8 mouse cellular contexts compared by ENCODE assay signal in genomic region chr8:86744313-86745220, GRCm38 (mm10). TPM values are rescaled to one million over a fixed set of nuclear protein-coding genes. Genes with fewer than 3 reads are reported as not detected.
A peak's percentile ranks its signal among the peaks of the same experiment; 100 is the strongest.
DNase-seq lines count a peak whose midpoint lies in the region; ATAC-seq lines count a peak whose summit lies in the region.

No protein-coding gene starts in this region.

- WGBS in lung, embryonic 16.5 days = 4% methylated on average over 18 of the region's 18 CpGs
- 4% methylated on average over 18 of the region's 18 CpGs for WGBS in midbrain, embryonic 15.5 days

- H3K4me2 ChIP-seq in lung, embryonic 16.5 days (ENCODE audit: low read depth, low read length) = peak overlapping the region; percentile 61
- H3K4me2 ChIP-seq in midbrain, embryonic 15.5 days = peak overlapping the region; percentile 69

- H3K4me1 ChIP-seq in lung, embryonic 16.5 days (replicated peaks; ENCODE audit: control insufficient read depth, insufficient read depth, low read length) = peaks cover 18% of the 10 kb centered on the region
- peaks cover 44% of the 10 kb centered on the region for H3K4me1 ChIP-seq in midbrain, embryonic 15.5 days

- no peaks in the 10 kb centered on the region for H3K27me3 ChIP-seq in lung, embryonic 16.5 days (ENCODE audit: control insufficient read depth, insufficient read depth, low read depth, low read length)
- no peaks in the 10 kb centered on the region for H3K27me3 ChIP-seq in midbrain, embryonic 15.5 days (replicated peaks)

- ATAC-seq in lung, embryonic 16.5 days (ENCODE audit: low read depth) = no peak; the same call in 1 of the 2 replicates
- ATAC-seq in midbrain, embryonic 15.5 days (replicated peaks) = 0 out of 2 replicates have a peak, but pooled peaks have one; percentile 3

- H3K9me3 ChIP-seq in lung, embryonic 16.5 days (ENCODE audit: control insufficient read depth, low read length) = no peaks in the 10 kb centered on the region
- H3K9me3 ChIP-seq in midbrain, embryonic 15.5 days = no peaks in the 10 kb centered on the region

- intact Hi-C loops in gastrocnemius, postnatal 14 days (cut with DNase I; ENCODE audit: low total_unique reads) = no loop called here

- H3K9ac ChIP-seq in lung, embryonic 16.5 days (ENCODE audit: low read length) = peak overlapping the region; percentile 98
- H3K9ac ChIP-seq in midbrain, embryonic 15.5 days = peak overlapping the region; percentile 98

- peak overlapping the region; percentile 92 for H3K4me3 ChIP-seq in lung, embryonic 16.5 days (ENCODE audit: low read length)
- peak overlapping the region; percentile 96 for H3K4me3 ChIP-seq in midbrain, embryonic 15.5 days

- H3K27ac ChIP-seq in lung, embryonic 16.5 days (ENCODE audit: low read length) = peak overlapping the region; percentile 97
- peak overlapping the region; percentile 98 for H3K27ac ChIP-seq in midbrain, embryonic 15.5 days

- no peak for DNase-seq in lung, postnatal 14 days
- DNase-seq in embryo, embryonic 11 days = peak; percentile 47
- DNase-seq in hindlimb bud, embryonic 11.5 days (ENCODE audit: extremely low spot score, low read depth, low spot score) = peak; percentile 16
- DNase-seq in urinary bladder, postnatal 25 days (ENCODE audit: low spot score) = no peak
- DNase-seq in gastrocnemius, postnatal 14 days = no peak
- no peak for DNase-seq in MN1 (ENCODE audit: low spot score)

- no peaks in the 10 kb centered on the region for H3K36me3 ChIP-seq in lung, embryonic 16.5 days (ENCODE audit: control insufficient read depth, insufficient read depth, low read length)
- H3K36me3 ChIP-seq in midbrain, embryonic 15.5 days (replicated peaks) = no peaks in the 10 kb centered on the region

RNA-seq across cellular contexts. Expression of gene Gm10638, which starts 0.9 kb away (rescaled TPM):
- polyA plus RNA-seq in lung, embryonic 16.5 days (2015; fragmentation: Nextera tagmentation; extraction: Ambion mirVana) = 2.5 and 3.3 TPM in 2 replicates
- 5.8 and 6.4 TPM in 2 replicates for polyA plus RNA-seq in midbrain, embryonic 15.5 days (2015; fragmentation: Nextera tagmentation; extraction: Ambion mirVana)
- total RNA-seq in gastrocnemius, postnatal 14 days (2021) = 1 to 10 TPM; 3.3 to 6.4 TPM

RNA-seq across cellular contexts. Expression of gene Siah1a, which starts 1.2 kb away (rescaled TPM):
- 31.5 and 39.5 TPM in 2 replicates for polyA plus RNA-seq in lung, embryonic 16.5 days (2015; fragmentation: Nextera tagmentation; extraction: Ambion mirVana)
- 74.8 and 76.1 TPM in 2 replicates for polyA plus RNA-seq in midbrain, embryonic 15.5 days (2015; fragmentation: Nextera tagmentation; extraction: Ambion mirVana)
- 10 to 100 TPM; 10.5 to 12.6 TPM for total RNA-seq in gastrocnemius, postnatal 14 days (2021)

Comparison
In these comparisons a context has a peak if more than half of its experiments do, and no peak if none do; other contexts are left out.
1. DNase-seq: peak in embryo, embryonic 11 days (single experiment) and hindlimb bud, embryonic 11.5 days (single experiment); none in lung, postnatal 14 days (single experiment), urinary bladder, postnatal 25 days (single experiment), gastrocnemius, postnatal 14 days (single experiment) and MN1 (single experiment).